Mouse (Mus musculus): ENCODE data around the gene Tacstd2. TPM values are rescaled to one million over a fixed set of nuclear protein-coding genes. Genes with fewer than 3 reads are reported as not detected.
A peak's percentile ranks its signal among the peaks of the same experiment; 100 is the strongest.
"Not testable (repeated sequence)": the region's sequence is repeated elsewhere in the genome, so short reads cannot be mapped to it uniquely, and the experiment has no call there.

The Tacstd2 gene
- not detected for total RNA-seq (2021)
- long read RNA-seq, experiment 1, result 0 reads
- long read RNA-seq, experiment 2, transcript Tacstd2-201 (1 exons, 1,735 nt), result major isoform, 5 of 5 reads
- long read RNA-seq, experiment 2, partial matches to known transcripts, result 0 of 5 reads
- long read RNA-seq, experiment 2, other reads (novel, unspliced or antisense), result 0 of 5 reads

DNA sequence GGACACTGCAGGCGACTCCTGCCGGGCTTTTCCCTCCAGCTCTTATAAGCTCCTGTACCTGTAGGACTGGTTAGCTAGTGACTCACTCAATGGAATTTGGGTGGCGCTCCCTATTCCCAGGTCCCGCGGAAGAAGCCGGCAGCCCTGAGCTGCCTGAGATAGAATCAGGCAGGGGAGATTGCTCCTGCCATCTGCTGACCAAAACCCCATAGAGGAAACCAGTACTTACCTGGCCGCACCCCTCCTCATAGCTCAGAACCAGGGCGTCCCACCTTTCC is at the start of gene Tacstd2:
TSS of gene Tacstd2 (minus strand) at position 20 of the 278 bp plus-strand sequence.
- DNase-seq, result no peak

DNA sequence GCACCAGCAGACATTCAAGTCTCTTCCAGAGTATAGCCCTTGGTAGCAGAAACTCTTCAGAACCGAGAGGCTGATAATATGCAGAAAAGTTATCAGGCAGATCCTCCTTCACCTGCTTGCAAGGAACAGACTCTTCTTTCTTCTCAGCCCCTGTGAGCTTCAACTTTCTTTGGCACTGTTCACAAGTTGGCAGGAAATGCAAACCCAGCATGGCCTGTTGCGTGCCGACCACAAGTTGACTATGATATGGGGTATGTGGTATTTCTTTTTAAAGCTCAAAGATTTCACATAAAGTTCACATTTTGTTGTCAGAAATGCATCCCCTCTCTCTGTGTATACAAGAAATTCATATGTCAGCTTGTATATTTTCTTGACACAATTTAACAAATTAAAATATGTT is 30.7 kb upstream of the Tacstd2 start:
- DNase-seq, result no peak

DNA sequence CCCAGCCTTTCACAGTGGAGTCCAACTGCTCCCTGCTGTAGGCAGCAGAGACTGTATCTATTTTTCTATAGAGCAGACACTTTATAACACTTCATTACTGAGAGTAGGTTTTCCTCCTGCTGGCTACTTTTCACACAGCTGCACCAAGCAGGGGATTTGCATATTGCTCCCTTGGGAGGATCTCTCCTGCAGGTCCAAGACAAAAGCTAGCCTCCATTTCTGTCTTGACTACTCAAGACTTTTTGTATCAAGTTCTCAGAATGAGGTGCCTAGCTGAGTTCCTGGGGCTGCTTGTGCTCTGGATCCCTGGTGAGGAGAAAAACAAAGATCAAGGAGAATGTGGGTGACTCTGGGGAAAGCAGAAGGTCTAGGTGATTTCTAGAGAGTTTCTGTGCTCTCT is 19.8 kb upstream of the Tacstd2 start:
- DNase-seq, result no peak

DNA sequence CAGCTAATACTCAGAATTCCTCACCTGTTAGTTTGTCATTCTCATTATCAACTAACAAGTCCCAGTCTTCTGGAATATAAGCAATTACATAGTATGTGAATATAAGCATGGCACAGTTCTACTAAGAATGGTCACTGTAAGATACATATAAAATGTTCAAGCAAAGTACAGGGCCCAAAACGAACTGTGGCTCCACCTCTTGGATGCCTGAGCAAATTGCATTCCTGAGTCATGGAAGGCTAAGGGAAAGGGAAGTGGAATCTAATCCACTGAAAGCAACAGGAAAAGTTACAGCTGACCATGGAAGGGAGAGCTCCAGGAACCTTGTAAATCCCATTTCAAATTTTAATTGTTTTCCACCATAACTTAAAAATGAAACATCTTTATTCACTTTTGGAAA is 14.0 kb upstream of the Tacstd2 start:
- peak; percentile 22 for DNase-seq

DNA sequence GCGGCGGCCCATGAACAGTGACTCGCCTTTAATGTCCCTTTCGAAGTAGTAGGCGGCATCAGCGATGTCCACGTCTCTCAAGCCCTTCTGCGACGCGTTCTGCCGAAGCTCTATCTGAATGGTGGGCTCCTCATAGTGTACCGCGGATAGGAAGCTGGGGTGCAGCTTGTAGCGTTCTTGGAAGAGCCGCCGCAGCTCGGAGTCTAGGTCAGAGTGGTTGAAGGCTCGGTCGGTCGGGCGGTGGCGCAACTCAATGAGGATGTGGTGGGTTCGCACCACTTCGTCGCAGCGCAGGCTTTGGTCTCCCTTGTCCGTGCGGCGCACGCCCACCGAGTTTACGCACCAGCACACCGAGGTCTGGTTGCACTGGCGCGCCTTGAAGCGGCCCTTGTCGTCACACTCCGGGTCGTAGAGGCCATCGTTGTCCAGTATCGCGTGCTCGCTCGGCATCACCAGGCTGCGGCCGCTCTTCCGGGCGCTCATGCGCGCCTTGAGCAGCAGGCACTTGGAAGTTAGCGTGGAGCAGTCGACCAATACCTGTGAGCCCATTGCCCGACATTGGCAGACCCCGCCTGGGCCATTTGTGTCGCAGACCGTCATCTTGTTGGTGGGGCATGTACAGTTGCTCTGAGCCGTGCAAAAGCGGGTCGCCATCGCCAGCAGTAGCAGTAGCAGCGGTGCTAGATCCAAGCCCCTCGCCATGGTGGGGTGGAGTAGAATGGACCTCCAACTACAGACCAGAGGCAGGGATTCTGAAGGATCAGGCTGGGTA is 405 bp downstream of the Tacstd2 start:
- no peak for DNase-seq

DNA sequence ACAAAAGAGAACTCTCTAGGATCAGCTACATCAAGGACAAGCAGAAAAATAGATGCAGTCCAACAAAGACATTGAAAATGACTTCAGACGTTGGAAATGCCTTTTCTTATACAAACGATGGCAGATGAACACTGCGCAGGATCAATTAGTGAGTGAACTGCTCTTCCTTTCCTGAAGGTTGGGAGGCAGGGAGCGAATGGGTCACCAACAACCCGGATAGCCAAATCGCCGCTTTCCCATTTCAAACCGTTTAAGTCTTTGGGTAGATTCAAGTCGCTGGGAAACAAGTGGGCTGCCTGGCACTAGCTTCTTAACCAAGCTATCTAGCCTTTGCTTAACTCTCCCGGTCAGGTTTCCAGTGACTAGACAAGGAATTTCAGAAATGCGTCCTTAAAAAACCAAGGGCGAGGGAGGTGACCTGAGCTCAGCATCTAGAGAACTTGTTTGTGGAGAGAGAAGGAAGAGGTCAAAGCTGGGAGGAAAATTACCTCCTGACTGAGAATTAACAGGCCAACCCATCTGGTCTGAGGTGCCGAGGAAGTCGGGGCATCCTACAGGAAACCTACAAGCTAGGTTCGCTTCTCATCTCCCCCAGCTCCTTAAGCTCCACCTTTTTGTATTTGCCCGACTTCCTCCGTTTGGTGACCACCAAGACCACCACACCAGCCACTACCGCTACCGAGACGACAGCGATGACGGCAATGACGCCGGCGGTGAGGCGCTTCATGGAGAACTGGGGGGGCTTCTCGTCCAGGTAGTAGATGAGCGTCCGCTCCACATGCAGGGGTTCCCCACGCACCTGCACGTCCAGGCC is 1.2 kb downstream of the Tacstd2 start:
- DNase-seq, result no peak

DNA sequence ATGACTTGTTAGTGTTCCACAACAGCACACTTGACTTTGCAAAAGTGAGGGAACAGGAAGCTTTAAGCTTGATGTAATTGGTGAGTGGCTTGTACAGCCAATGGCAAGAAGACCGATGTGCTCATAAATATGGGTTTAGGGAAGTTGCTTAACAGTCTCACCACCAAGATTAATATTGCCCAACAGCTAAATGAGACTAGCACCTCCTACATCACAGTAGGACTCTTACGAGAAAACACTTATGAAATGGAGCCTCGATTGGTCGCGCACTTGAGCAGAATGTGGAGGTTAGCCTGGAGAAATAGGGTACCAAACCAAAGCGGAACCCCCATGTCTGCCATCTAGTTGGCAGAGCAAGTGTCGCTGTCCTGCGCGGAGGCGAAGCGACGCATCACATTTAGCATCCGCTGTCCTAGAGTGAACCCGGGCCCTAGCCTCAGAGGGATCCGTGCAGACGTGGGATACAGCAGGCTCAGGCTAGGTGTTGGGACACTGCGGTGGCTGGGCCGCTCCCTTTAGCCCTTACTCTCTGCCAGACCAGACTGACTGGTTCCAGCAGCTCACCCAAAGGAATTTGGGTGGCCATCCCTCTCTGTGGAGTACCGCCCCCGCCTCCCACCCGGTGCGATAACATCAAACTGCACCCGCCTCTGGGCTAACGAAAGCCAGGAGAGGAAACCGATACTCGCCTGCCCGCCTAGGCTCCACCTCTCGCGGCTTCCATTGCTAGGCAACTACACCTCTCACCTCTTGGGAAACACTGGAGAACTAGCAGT is 2.7 kb downstream of the Tacstd2 start:
- DNase-seq, result no peak

DNA sequence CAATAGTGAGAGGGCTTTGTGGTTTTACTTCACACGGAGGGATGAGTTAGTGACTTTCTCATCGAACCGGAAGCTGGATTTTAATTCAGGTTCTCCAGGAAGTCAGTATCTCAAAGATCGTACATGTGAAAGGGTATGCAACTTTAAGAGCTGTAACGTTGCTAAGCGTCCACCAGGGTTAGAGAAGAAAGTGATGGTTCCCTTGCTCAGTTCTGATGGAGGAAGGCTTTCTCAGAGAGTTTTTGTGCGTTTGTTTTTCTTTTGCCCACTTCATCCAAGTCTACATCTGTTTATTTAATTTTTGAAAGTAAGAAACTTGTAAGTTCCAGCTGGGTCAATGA is 3.8 kb downstream of the Tacstd2 start:
- DNase-seq, result no peak

DNA sequence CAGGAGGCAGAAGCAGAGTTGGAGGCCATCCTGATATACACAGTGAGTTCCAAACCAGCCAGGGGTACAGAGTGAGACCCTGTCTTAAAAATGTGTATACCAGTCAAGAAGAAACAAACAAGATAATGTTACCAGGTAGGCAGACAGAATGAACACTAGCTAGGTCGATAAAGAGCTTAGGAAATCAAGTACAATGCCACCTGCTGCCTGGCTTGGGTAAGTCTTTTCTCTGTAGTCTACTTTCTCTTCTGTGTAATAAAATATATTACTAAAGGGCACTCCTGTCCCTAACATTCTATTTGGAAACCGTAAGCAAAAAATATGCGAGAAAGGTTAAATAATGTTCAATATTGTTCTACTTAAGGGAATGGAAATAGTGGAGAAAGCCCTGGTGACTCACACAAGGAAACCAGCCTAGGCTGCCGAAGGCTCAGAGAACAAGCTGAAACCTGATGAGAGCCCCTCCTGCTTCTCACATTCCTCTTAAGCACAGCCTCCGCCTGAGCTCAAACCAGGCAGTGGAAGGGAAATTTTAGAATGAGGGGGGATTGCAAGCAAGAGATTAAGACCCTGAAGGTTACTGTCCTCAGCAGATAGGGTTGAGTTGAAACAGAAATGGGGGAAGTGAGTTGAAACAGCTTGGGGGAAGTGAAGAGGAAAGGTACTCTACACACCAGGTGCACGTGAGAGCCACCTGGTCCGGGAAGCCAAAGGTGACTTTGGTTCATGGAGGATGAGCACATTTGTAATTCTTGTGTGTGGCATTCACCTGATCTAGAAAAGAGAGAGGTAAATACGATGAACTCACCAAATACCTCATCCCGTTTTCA is 4.4 kb downstream of the Tacstd2 start:
- no peak for DNase-seq

DNA sequence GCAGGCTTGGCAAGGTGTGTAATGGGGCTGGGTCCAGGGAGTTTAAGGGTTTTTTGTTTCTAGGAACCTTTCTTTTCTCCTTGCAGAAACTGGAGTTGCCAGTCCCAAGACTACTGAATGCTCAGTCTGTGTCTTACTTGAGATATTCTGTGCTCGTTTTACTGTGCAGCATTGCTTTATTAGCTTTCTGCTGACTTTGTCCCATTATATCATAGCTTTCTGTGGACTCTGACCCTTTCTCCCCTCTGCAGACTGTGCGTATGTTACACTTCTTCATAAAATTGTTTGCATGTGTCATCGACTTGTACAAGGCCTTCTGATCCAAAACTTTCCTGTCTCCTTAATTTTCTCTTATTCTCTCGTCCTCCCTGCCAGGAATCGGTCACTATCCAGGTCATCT is 9.2 kb downstream of the Tacstd2 start:
- DNase-seq, result no peak

DNA sequence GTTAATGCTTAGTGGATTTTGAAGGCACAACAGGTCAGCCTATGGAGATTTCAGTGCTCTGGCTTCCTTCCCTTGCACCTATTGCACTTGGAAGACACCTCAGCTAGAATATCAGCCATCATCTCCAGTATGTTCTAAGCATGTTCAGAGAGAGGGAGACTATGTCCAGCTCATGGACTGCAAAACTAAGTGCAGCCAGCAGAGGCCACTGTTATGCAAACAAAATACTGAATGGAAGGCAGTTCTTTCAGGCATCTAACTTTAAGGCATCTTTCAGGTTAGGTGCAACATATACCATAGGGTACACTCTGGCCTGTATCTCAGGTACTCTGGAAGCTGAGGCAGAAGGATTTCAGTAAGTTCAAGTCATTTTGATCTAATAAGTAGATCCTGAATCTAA is 24.8 kb downstream of the Tacstd2 start:
- peak; percentile 55 for DNase-seq

DNA sequence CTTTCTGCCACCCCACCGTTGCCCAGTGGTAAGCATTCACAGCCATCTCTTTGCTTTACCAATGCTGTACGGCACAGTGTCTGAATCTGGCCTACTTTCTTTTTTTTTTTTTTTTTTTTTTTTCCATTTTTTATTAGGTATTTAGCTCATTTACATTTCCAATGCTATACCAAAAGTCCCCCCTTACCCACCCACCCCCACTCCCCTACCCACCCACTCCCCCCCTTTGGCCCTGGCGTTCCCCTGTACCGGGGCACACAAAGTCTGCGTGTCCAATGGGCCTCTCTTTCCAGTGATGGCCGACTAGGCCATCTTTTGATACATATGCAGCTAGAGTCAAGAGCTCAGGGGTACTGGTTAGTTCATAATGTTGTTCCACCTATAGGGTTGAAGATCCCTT is 33.7 kb downstream of the Tacstd2 start:
- not testable (repeated sequence) for DNase-seq

DNA sequence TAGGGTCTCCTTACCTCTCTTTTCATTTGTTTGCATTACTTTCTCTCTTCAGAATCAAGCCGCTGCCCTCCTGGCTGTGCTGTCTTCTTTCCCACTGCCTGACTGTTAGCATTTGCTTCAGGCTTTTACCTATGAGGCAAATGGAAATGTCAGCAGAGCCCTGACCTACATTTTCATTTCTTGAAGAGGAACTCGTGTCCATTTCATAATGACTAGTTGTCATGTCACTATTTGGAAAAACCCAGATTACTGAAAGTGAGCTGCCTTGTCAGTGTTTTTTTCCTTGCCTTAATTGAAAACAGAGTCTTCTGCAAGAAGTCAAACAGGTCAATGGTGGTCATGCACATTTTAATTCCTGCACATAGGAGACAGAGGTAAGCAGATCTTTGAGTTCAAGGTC is 43.8 kb downstream of the Tacstd2 start, which contains the start of gene Il23r:
TSS of gene Il23r (minus strand) at position 101 of the 400 bp plus-strand sequence.
- peak; percentile 8 for DNase-seq

Other genes starting within 250 kb of the Tacstd2 start
- gene Il12rb2, start 159.6 kb downstream of the Tacstd2 start, total RNA-seq (2021), result under 1 TPM; 0.15 to 0.21 TPM
- 1 to 10 TPM in 1 of 2 experiments, under 1 TPM in 1; 0.48 to 1.2 TPM for gene Il23r, start 43.9 kb downstream of the Tacstd2 start, total RNA-seq (2021)